Mouse (Mus musculus) intestine, embryonic 14.5 days (tissue): Measurements from ENCODE around the gene Osbpl5. TPM values are rescaled to one million over a fixed set of nuclear protein-coding genes. Genes with fewer than 3 reads are reported as not detected.
A peak's percentile ranks its signal among the peaks of the same experiment; 100 is the strongest.

Source experiments
- ATAC-seq: fragments of 200-750 bp; cut with Nextera tagmentation; replicated peaks from 2 replicates; pipeline ENCODE4 v1.8.0; 2017; ENCODE audit warnings: low read depth, moderate number of reproducible peaks, moderate TSS enrichment, moderate library complexity; ENCODE audit not compliant: low FRiP score, low TSS enrichment
- DNase-seq: peaks from one replicate; pipeline ENCODE4 v3.0.0-alpha.2; 2018; ENCODE audit warnings: low spot score
- H3K27ac ChIP-seq: fragments of 300-500 bp; sonication (generic); 2 replicates; pipeline ENCODE4 v1.5.1; 2014; ENCODE audit warnings: low read depth, mild to moderate bottlenecking, control low read depth
- H3K27me3 ChIP-seq: fragments of 300-500 bp; sonication (generic); replicated peaks from 2 replicates; pipeline ENCODE4 v1.6.1; 2014; ENCODE audit warnings: low read length, control low read depth; ENCODE audit not compliant: control insufficient read depth, insufficient read depth
- H3K36me3 ChIP-seq: fragments of 300-500 bp; sonication (generic); 2 replicates; pipeline ENCODE4 v1.6.1; 2014; ENCODE audit warnings: low read length, control low read depth; ENCODE audit not compliant: control insufficient read depth, insufficient read depth
- H3K4me1 ChIP-seq: fragments of 300-500 bp; sonication (generic); replicated peaks from 2 replicates; pipeline ENCODE4 v1.6.1; 2014; ENCODE audit warnings: low read length, control low read depth, mixed read lengths; ENCODE audit not compliant: control insufficient read depth, insufficient read depth
- H3K4me2 ChIP-seq: fragments of 300-500 bp; sonication (generic); 2 replicates; pipeline ENCODE4 v1.6.1; 2014; ENCODE audit warnings: low read length
- H3K4me3 ChIP-seq: fragments of 300-500 bp; sonication (generic); 2 replicates; pipeline ENCODE4 v1.5.1; 2014; ENCODE audit warnings: low read depth, low read length, control low read depth, mixed read lengths
- H3K9ac ChIP-seq: fragments of 300-500 bp; sonication (generic); 2 replicates; pipeline ENCODE4 v1.6.1; 2014; ENCODE audit warnings: mild to moderate bottlenecking, low read length
- H3K9me3 ChIP-seq: fragments of 300-500 bp; sonication (generic); 2 replicates; pipeline ENCODE4 v1.6.1; 2016; ENCODE audit warnings: low read length, control low read depth; ENCODE audit not compliant: control insufficient read depth
- WGBS: fragments of 180-500 bp; shearing (Covaris S2); extraction: QIAGEN DNeasy Blood & Tissue Kit; methylation state at CpG from one replicate; pipeline ENCODE4 v1.1.7; 2014; 5-methylcytosine and 5-hydroxymethylcytosine counted together
- polyA plus RNA-seq: library from polyadenylated mRNA; unstranded; fragments of >200 nt; fragmentation: Nextera tagmentation; extraction: Ambion mirVana; gene quantifications from 2 replicates; pipeline ENCODE4 v1.2.1, GENCODE M21; 2014

Osbpl5 gene
- polyA plus RNA-seq, 1 experiment from 2014 or later = 34.9 TPM

- Histone ChIP-seq H3K4me1 (no peaks in the 10 kb centered on the region; the same call in 1 of the 2 replicates), H3K4me2 (no peak overlapping the region), H3K9ac (no peak overlapping the region), H3K9me3 (no peaks in the 10 kb centered on the region), H3K4me3 (no peak overlapping the region), H3K27me3 (no peaks in the 10 kb centered on the region), H3K27ac (no peak overlapping the region), H3K36me3 (peaks cover 61% of the 10 kb centered on the region)
- 95% methylated on average over 7 of the region's 7 CpGs for WGBS
- ATAC-seq (no peak), DNase-seq (no peak)
Measured at GRCm38 (mm10) chr7:143709395-143709794, 47.4 kb downstream of the Osbpl5 start.

GRCm38 (mm10) chr7:143706697-143707438, 49.9 kb downstream of the Osbpl5 start:
- Histone ChIP-seq H3K4me3 (no peak overlapping the region), H3K27ac (no peak overlapping the region), H3K36me3 (peaks cover 74% of the 10 kb centered on the region), H3K9ac (no peak overlapping the region), H3K4me2 (no peak overlapping the region), H3K27me3 (no peaks in the 10 kb centered on the region), H3K4me1 (no peaks in the 10 kb centered on the region; the same call in 1 of the 2 replicates), H3K9me3 (no peaks in the 10 kb centered on the region)
- peak; percentile 96 for DNase-seq
- ATAC-seq = peak; percentile 56; the same call in 1 of the 2 replicates
- WGBS = 39% methylated on average over 7 of the region's 7 CpGs

- H3K9me3 ChIP-seq = no peaks in the 10 kb centered on the region
- H3K4me1 ChIP-seq = no peaks in the 10 kb centered on the region
- 53% methylated on average over 2 of the region's 2 CpGs for WGBS
- H3K27ac ChIP-seq = no peak overlapping the region
- no peak for ATAC-seq
- peaks cover 73% of the 10 kb centered on the region for H3K36me3 ChIP-seq
- no peaks in the 10 kb centered on the region for H3K27me3 ChIP-seq
- H3K4me2 ChIP-seq = no peak overlapping the region
- H3K4me3 ChIP-seq = no peak overlapping the region
- no peak for DNase-seq
- no peak overlapping the region for H3K9ac ChIP-seq
Measured at GRCm38 (mm10) chr7:143696140-143696539, 60.6 kb downstream of the Osbpl5 start.

GRCm38 (mm10) chr7:143694550-143694949, 62.2 kb downstream of the Osbpl5 start:
- DNase-seq (no peak), ATAC-seq (no peak)
- peaks cover 81% of the 10 kb centered on the region for H3K36me3 ChIP-seq
- no peaks in the 10 kb centered on the region for H3K4me1 ChIP-seq
- WGBS = 89% methylated on average over 7 of the region's 7 CpGs
- H3K9ac ChIP-seq = no peak overlapping the region
- no peak overlapping the region for H3K4me2 ChIP-seq
- H3K27ac ChIP-seq = no peak overlapping the region
- no peaks in the 10 kb centered on the region for H3K9me3 ChIP-seq
- H3K4me3 ChIP-seq = no peak overlapping the region
- no peaks in the 10 kb centered on the region for H3K27me3 ChIP-seq

GRCm38 (mm10) chr7:143692746-143693510, 63.9 kb downstream of the Osbpl5 start:
- no peak overlapping the region for H3K4me2 ChIP-seq
- ATAC-seq = no peak
- peaks cover 87% of the 10 kb centered on the region for H3K36me3 ChIP-seq
- no peaks in the 10 kb centered on the region for H3K27me3 ChIP-seq
- whole genome bisulfite sequencing = 93% methylated on average over 12 of the region's 12 CpGs
- no peaks in the 10 kb centered on the region for H3K9me3 ChIP-seq
- no peak overlapping the region for H3K9ac ChIP-seq
- H3K4me1 ChIP-seq = no peaks in the 10 kb centered on the region
- DNase-seq = no peak
- no peak overlapping the region for H3K4me3 ChIP-seq
- no peak overlapping the region for H3K27ac ChIP-seq

- Histone ChIP-seq H3K27me3 (no peaks in the 10 kb centered on the region), H3K4me2 (no peak overlapping the region), H3K9ac (no peak overlapping the region), H3K4me3 (no peak overlapping the region), H3K36me3 (peaks cover 87% of the 10 kb centered on the region), H3K27ac (no peak overlapping the region), H3K4me1 (no peaks in the 10 kb centered on the region), H3K9me3 (no peaks in the 10 kb centered on the region)
- DNase-seq (no peak), ATAC-seq (no peak)
- 96% methylated on average over 4 of the region's 4 CpGs for WGBS
Measured at GRCm38 (mm10) chr7:143691909-143692308, 64.9 kb downstream of the Osbpl5 start.

GRCm38 (mm10) chr7:143691181-143691580, 65.6 kb downstream of the Osbpl5 start:
- Histone ChIP-seq H3K4me3 (no peak overlapping the region), H3K36me3 (peaks cover 83% of the 10 kb centered on the region), H3K4me1 (no peaks in the 10 kb centered on the region), H3K27me3 (no peaks in the 10 kb centered on the region), H3K9ac (no peak overlapping the region), H3K9me3 (no peaks in the 10 kb centered on the region), H3K4me2 (no peak overlapping the region), H3K27ac (no peak overlapping the region)
- ATAC-seq = no peak
- no peak for DNase-seq
- WGBS = 91% methylated on average over 5 of the region's 5 CpGs

GRCm38 (mm10) chr7:143689946-143690345, 66.8 kb downstream of the Osbpl5 start:
- H3K27ac ChIP-seq = no peak overlapping the region
- no peak overlapping the region for H3K4me2 ChIP-seq
- H3K4me1 ChIP-seq = no peaks in the 10 kb centered on the region
- no peak overlapping the region for H3K9ac ChIP-seq
- no peak overlapping the region for H3K4me3 ChIP-seq
- no peaks in the 10 kb centered on the region for H3K9me3 ChIP-seq
- ATAC-seq (no peak), DNase-seq (no peak)
- peaks cover 71% of the 10 kb centered on the region for H3K36me3 ChIP-seq
- no peaks in the 10 kb centered on the region for H3K27me3 ChIP-seq
- WGBS = 56% methylated on average over 4 of the region's 4 CpGs
